Mouse (Mus musculus) liver, postnatal 0 days (tissue): ENCODE results near the gene Arpc4.

Source experiments
- CTCF ChIP-seq: sonication (generic); IDR thresholded peaks from 2 replicates; pipeline ENCODE4 v1.5.1; 2016; ENCODE audit warnings: antibody characterized with exemption, low read depth
- EP300 ChIP-seq: IDR thresholded peaks from 2 replicates; pipeline ENCODE4 v1.6.1; 2016; ENCODE audit warnings: antibody characterized with exemption, low read depth, mild to moderate bottlenecking

GRCm38 (mm10) chr6:113435664-113436205, 57.8 kb downstream of the Arpc4 start, which contains the start of gene Cidec:
- no peak for TF ChIP-seq CTCF
- TF ChIP-seq EP300, result no peak
